Mouse (Mus musculus): ENCODE data around the gene Grb14. TPM values are rescaled to one million over a fixed set of nuclear protein-coding genes. Genes with fewer than 3 reads are reported as not detected.

Gene Grb14
- total RNA-seq, 1 experiment, result 2.4 TPM

GRCm38 (mm10) chr2:64995048-64995447, 29.7 kb downstream of the Grb14 start:
- no peaks in the 10 kb centered on the region for H3K4me1 ChIP-seq (ENCODE audit: control insufficient read depth in 2 of 2, insufficient read depth in 2 of 2, low read length in 2 of 2, poor library complexity in 1 of 2)
- in situ Hi-C loops (cut with MboI; ENCODE audit: low sequenced_read_pairs in 2 of 2, unreplicated experiment in 2 of 2), result no loop called here
- H3K9me3 ChIP-seq (ENCODE audit: control insufficient read depth, insufficient read depth, low read depth, low read length), result no peaks in the 10 kb centered on the region
- H3K4me3 ChIP-seq (ENCODE audit: insufficient read depth in 1 of 2, low read depth in 1 of 2, low read length in 2 of 2, poor library complexity in 1 of 2, severe bottlenecking in 1 of 2), result no peak overlapping the region
- no peaks in the 10 kb centered on the region for H3K36me3 ChIP-seq (ENCODE audit: control insufficient read depth, insufficient read depth, low read length, poor library complexity, severe bottlenecking)
- DNase-seq (ENCODE audit: low read depth, low spot score), result no peak
- TF ChIP-seq ZNF384 (IDR thresholded peaks at IDR 0.05; ENCODE audit: low read depth, low read length), result no peak
- TF ChIP-seq HCFC1 (IDR thresholded peaks at IDR 0.05; ENCODE audit: borderline replicate concordance, insufficient read depth, low read length), result no peak
- TF ChIP-seq MAFK (IDR thresholded peaks at IDR 0.05; ENCODE audit: insufficient read depth, low read depth, low read length), result no peak
- no peak for TF ChIP-seq ZC3H11A (IDR thresholded peaks at IDR 0.05; ENCODE audit: borderline replicate concordance, low read depth, low read length)
- TF ChIP-seq CHD2 (IDR thresholded peaks at IDR 0.05; ENCODE audit: low read depth, low read length), result no peak
- no peak overlapping the region for H3K27ac ChIP-seq (ENCODE audit: insufficient read depth, low read depth, low read length, poor library complexity, severe bottlenecking)
- H3K9ac ChIP-seq (ENCODE audit: insufficient read depth, low read depth, low read length, poor library complexity, severe bottlenecking), result no peak overlapping the region

- in situ Hi-C loops (cut with MboI; ENCODE audit: low sequenced_read_pairs in 2 of 2, unreplicated experiment in 2 of 2), result no loop called here
- H3K36me3 ChIP-seq (ENCODE audit: control insufficient read depth, insufficient read depth, low read length, poor library complexity, severe bottlenecking), result no peaks in the 10 kb centered on the region
Observed at GRCm38 (mm10) chr2:64989426-64990187, 35.2 kb downstream of the Grb14 start.

GRCm38 (mm10) chr2:64987782-64988181, 37.0 kb downstream of the Grb14 start:
- Histone ChIP-seq H3K4me1 (ENCODE audit: control insufficient read depth in 2 of 2, insufficient read depth in 2 of 2, low read length in 2 of 2, poor library complexity in 1 of 2) (no peaks in the 10 kb centered on the region), H3K9me3 (ENCODE audit: control insufficient read depth, insufficient read depth, low read depth, low read length) (no peaks in the 10 kb centered on the region), H3K9ac (ENCODE audit: insufficient read depth, low read depth, low read length, poor library complexity, severe bottlenecking) (no peak overlapping the region), H3K27ac (ENCODE audit: insufficient read depth, low read depth, low read length, poor library complexity, severe bottlenecking) (no peak overlapping the region), H3K4me3 (ENCODE audit: insufficient read depth in 1 of 2, low read depth in 1 of 2, low read length in 2 of 2, poor library complexity in 1 of 2, severe bottlenecking in 1 of 2) (no peak overlapping the region), H3K36me3 (ENCODE audit: control insufficient read depth, insufficient read depth, low read length, poor library complexity, severe bottlenecking) (no peaks in the 10 kb centered on the region)
- no peak for DNase-seq (ENCODE audit: low read depth, low spot score)
- in situ Hi-C loops (cut with MboI; ENCODE audit: low sequenced_read_pairs in 2 of 2, unreplicated experiment in 2 of 2), result no loop called here
- TF ChIP-seq MAFK (IDR thresholded peaks at IDR 0.05; ENCODE audit: insufficient read depth, low read depth, low read length) (no peak), ZNF384 (IDR thresholded peaks at IDR 0.05; ENCODE audit: low read depth, low read length) (no peak), ZC3H11A (IDR thresholded peaks at IDR 0.05; ENCODE audit: borderline replicate concordance, low read depth, low read length) (no peak), CHD2 (IDR thresholded peaks at IDR 0.05; ENCODE audit: low read depth, low read length) (no peak), HCFC1 (IDR thresholded peaks at IDR 0.05; ENCODE audit: borderline replicate concordance, insufficient read depth, low read length) (no peak)

More at GRCm38 (mm10) chr2:64989426-64990187, 35.2 kb downstream of the Grb14 start:
- H3K9me3 ChIP-seq (ENCODE audit: control insufficient read depth, insufficient read depth, low read depth, low read length), result no peaks in the 10 kb centered on the region
- TF ChIP-seq CHD2 (IDR thresholded peaks at IDR 0.05; ENCODE audit: low read depth, low read length), result no peak
- no peak for TF ChIP-seq MAFK (IDR thresholded peaks at IDR 0.05; ENCODE audit: insufficient read depth, low read depth, low read length)
- TF ChIP-seq ZNF384 (IDR thresholded peaks at IDR 0.05; ENCODE audit: low read depth, low read length), result no peak
- no peak for TF ChIP-seq HCFC1 (IDR thresholded peaks at IDR 0.05; ENCODE audit: borderline replicate concordance, insufficient read depth, low read length)
- no peak for TF ChIP-seq ZC3H11A (IDR thresholded peaks at IDR 0.05; ENCODE audit: borderline replicate concordance, low read depth, low read length)
- no peak overlapping the region for H3K9ac ChIP-seq (ENCODE audit: insufficient read depth, low read depth, low read length, poor library complexity, severe bottlenecking)
- H3K27ac ChIP-seq (ENCODE audit: insufficient read depth, low read depth, low read length, poor library complexity, severe bottlenecking), result no peak overlapping the region
- DNase-seq (ENCODE audit: low read depth, low spot score), result no peak
- no peak overlapping the region for H3K4me3 ChIP-seq (ENCODE audit: insufficient read depth in 1 of 2, low read depth in 1 of 2, low read length in 2 of 2, poor library complexity in 1 of 2, severe bottlenecking in 1 of 2)
- no peaks in the 10 kb centered on the region for H3K4me1 ChIP-seq (ENCODE audit: control insufficient read depth in 2 of 2, insufficient read depth in 2 of 2, low read length in 2 of 2, poor library complexity in 1 of 2)

GRCm38 (mm10) chr2:64975546-64975945, 49.2 kb downstream of the Grb14 start:
- in situ Hi-C loops (cut with MboI; ENCODE audit: low sequenced_read_pairs in 2 of 2, unreplicated experiment in 2 of 2), result no loop called here
- Histone ChIP-seq H3K36me3 (ENCODE audit: control insufficient read depth, insufficient read depth, low read length, poor library complexity, severe bottlenecking) (no peaks in the 10 kb centered on the region), H3K4me3 (ENCODE audit: insufficient read depth in 1 of 2, low read depth in 1 of 2, low read length in 2 of 2, poor library complexity in 1 of 2, severe bottlenecking in 1 of 2) (no peak overlapping the region), H3K9ac (ENCODE audit: insufficient read depth, low read depth, low read length, poor library complexity, severe bottlenecking) (no peak overlapping the region), H3K4me1 (ENCODE audit: control insufficient read depth in 2 of 2, insufficient read depth in 2 of 2, low read length in 2 of 2, poor library complexity in 1 of 2) (no peaks in the 10 kb centered on the region), H3K9me3 (ENCODE audit: control insufficient read depth, insufficient read depth, low read depth, low read length) (no peaks in the 10 kb centered on the region), H3K27ac (ENCODE audit: insufficient read depth, low read depth, low read length, poor library complexity, severe bottlenecking) (no peak overlapping the region)
- no peak for TF ChIP-seq HCFC1 (IDR thresholded peaks at IDR 0.05; ENCODE audit: borderline replicate concordance, insufficient read depth, low read length)
- no peak for DNase-seq (ENCODE audit: low read depth, low spot score)

DNA sequence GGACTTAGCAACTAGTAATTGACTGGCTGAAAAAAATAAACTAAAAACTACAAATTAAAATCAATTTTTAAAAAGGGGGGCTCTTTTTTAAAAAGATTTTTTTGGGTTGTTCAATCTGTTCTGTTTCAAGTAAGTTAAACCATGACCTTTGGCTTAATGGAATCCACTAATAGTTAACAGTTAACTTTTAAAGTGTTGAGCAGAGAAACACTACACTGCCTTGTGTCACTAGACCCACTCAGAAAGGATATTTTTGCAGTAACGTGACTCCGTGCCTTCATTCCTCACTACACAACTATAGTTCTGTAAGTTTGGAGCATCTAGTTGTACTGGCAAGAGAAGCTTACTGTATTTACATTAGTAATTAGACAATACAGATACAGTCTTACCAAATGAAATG, 50.2 kb downstream of the Grb14 start:
- no peak for DNase-seq (ENCODE audit: low read depth, low spot score)
- Histone ChIP-seq H3K27ac (ENCODE audit: insufficient read depth, low read depth, low read length, poor library complexity, severe bottlenecking) (no peak overlapping the region), H3K36me3 (ENCODE audit: control insufficient read depth, insufficient read depth, low read length, poor library complexity, severe bottlenecking) (no peaks in the 10 kb centered on the region), H3K4me3 (ENCODE audit: insufficient read depth in 1 of 2, low read depth in 1 of 2, low read length in 2 of 2, poor library complexity in 1 of 2, severe bottlenecking in 1 of 2) (no peak overlapping the region), H3K4me1 (ENCODE audit: control insufficient read depth in 2 of 2, insufficient read depth in 2 of 2, low read length in 2 of 2, poor library complexity in 1 of 2) (no peaks in the 10 kb centered on the region), H3K9ac (ENCODE audit: insufficient read depth, low read depth, low read length, poor library complexity, severe bottlenecking) (no peak overlapping the region), H3K9me3 (ENCODE audit: control insufficient read depth, insufficient read depth, low read depth, low read length) (no peaks in the 10 kb centered on the region)
- in situ Hi-C loops (cut with MboI; ENCODE audit: low sequenced_read_pairs in 2 of 2, unreplicated experiment in 2 of 2), result no loop called here
- TF ChIP-seq ZNF384 (IDR thresholded peaks at IDR 0.05; ENCODE audit: low read depth, low read length) (no peak), ZC3H11A (IDR thresholded peaks at IDR 0.05; ENCODE audit: borderline replicate concordance, low read depth, low read length) (no peak), HCFC1 (IDR thresholded peaks at IDR 0.05; ENCODE audit: borderline replicate concordance, insufficient read depth, low read length) (no peak), CHD2 (IDR thresholded peaks at IDR 0.05; ENCODE audit: low read depth, low read length) (no peak)

Measured in ES-E14 (cell line).